Mouse (Mus musculus) liver, adult 2 months (tissue): ENCODE results near the gene Hist1h4j.

ENCODE experiments used
- CTCF ChIP-seq: fragments of 200-500 bp; IDR thresholded peaks from 2 replicates; pipeline ENCODE4 v1.5.1; 2011; ENCODE audit warnings: low read depth, low read length, control low read depth
- POLR2A ChIP-seq: fragments of 200-500 bp; IDR thresholded peaks from 2 replicates; pipeline ENCODE4 v1.6.1; 2011; ENCODE audit warnings: low read length, control low read depth; ENCODE audit not compliant: insufficient read depth; ENCODE audit errors: extremely low read depth

DNA sequence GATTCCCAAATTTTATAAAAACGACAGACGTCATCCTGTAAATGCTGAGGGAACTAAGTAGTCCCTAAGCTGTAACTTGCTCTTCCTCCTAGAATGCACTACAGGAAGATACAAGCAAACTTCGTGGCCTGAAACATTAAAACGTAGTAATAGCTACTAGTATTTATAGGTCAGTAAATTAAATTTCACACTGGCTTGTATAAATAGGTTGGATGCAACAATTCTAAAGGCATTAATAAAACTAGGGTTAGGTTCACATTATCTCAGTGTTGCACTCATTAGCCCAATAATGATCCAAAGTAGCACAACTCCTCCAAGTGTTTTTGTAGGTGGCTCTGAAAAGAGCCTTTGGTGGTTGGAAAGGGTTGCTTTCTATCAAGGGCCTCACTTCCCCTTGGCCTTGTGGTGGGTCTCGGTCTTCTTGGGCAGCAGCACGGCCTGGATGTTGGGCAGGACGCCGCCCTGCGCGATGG, 18.2 kb downstream of the Hist1h4j start:
- 0 out of 2 replicates have a peak, but pooled peaks have one; percentile 1 for TF ChIP-seq CTCF
- no peak for TF ChIP-seq POLR2A
